Mouse (Mus musculus) E14TG2a.4 (cell line): ENCODE data around the gene Cdkl4.

Experiments
- CTCF ChIP-seq: conservative IDR thresholded peaks from 2 replicates; pipeline ENCODE4 v1.5.1; 2014; ENCODE audit warnings: low read length
- POU5F1 ChIP-seq: IDR thresholded peaks from 2 replicates; pipeline ENCODE4 v1.6.1; 2014; ENCODE audit warnings: low read length, borderline replicate concordance

- TF ChIP-seq CTCF, result no peak
- TF ChIP-seq POU5F1, result no peak
These were observed 54.4 kb downstream of the Cdkl4 start for GRCm38 (mm10) chr17:80523231-80523630.
